Mouse (Mus musculus): ENCODE measurements around the gene Ppp1r3d. TPM values are rescaled to one million over a fixed set of nuclear protein-coding genes. Genes with fewer than 3 reads are reported as not detected.

Ppp1r3d gene
- total and polyA plus RNA-seq, 3 experiments: not detected

DNA sequence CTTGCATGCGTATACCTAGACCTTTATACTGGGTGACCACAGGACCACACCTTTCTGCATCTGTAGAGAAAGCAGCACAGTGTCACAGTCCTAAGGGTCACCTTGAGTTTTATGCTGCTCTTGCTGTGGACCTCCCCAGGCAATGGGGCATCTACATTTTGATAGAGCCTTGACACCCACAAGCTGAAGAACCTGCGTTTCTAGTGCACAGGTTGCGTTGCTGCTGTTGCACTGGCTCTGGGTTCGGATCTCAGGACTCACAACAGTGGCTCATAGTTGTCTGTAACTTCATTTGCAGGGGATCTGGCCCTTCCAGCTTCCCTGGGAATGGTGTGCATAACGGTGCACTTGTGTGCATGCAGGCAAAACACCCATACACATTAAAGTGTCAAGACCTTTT is 12.9 kb upstream of the Ppp1r3d start:
- H3K79me2 ChIP-seq (replicated peaks; ENCODE audit: control insufficient read depth, extremely low read depth, insufficient read depth, poor library complexity, severe bottlenecking): no peaks in the 10 kb centered on the region
- DNase-seq (ENCODE audit: extremely low read depth): no peak
- dilution Hi-C loops (cut with MboI; ENCODE audit: extremely low pct_ligation_motif_present, extremely low pct_unique_long_range_greater_than_20kb, low sequenced_read_pairs): no loop called here
- in situ Hi-C loops (cut with MboI; ENCODE audit: low pct_ligation_motif_present, low pct_unique_long_range_greater_than_20kb, low sequenced_read_pairs): no loop called here
- H3K9me3 ChIP-seq (replicated peaks; ENCODE audit: low read length): no peaks in the 10 kb centered on the region
- no peak overlapping the region for H3K27ac ChIP-seq (ENCODE audit: insufficient read depth, low read depth)
- no peak overlapping the region for H3K4me2 ChIP-seq (ENCODE audit: insufficient read depth, low read depth, poor library complexity, severe bottlenecking)
- H3K9ac ChIP-seq (ENCODE audit: insufficient read depth, low read depth): no peak overlapping the region
- H3K36me3 ChIP-seq (replicated peaks in 1 of 2; ENCODE audit: control insufficient read depth in 1 of 2, insufficient read depth in 1 of 2, low read length in 1 of 2): no peaks in the 10 kb centered on the region
- TF ChIP-seq RCOR1 (conservative IDR thresholded peaks at IDR 0.05; ENCODE audit: low read depth, low read length) (no peak), MAZ (IDR thresholded peaks at IDR 0.05; ENCODE audit: low read depth, low read length) (no peak), MYC (IDR thresholded peaks at IDR 0.05; ENCODE audit: low read depth, low read length) (no peak), KAT2A (IDR thresholded peaks at IDR 0.05; ENCODE audit: insufficient replicate concordance, low read length) (no peak), ETS1 (conservative IDR thresholded peaks at IDR 0.05; ENCODE audit: low read depth, low read length) (no peak), PAX5 (IDR thresholded peaks at IDR 0.05; ENCODE audit: low read length) (no peak), POLR2A (IDR thresholded peaks at IDR 0.05; ENCODE audit: low read depth, low read length) (no peak), ELF1 (IDR thresholded peaks at IDR 0.05; ENCODE audit: low read depth, low read length) (no peak), UBTF (IDR thresholded peaks at IDR 0.05; ENCODE audit: low read depth, low read length) (no peak)
- peaks cover 46% of the 10 kb centered on the region for H3K27me3 ChIP-seq (replicated peaks)
- H3K4me1 ChIP-seq (ENCODE audit: control insufficient read depth in 1 of 2, insufficient read depth in 2 of 2): no peaks in the 10 kb centered on the region
- no peak overlapping the region for H3K4me3 ChIP-seq (replicated peaks in 1 of 3; ENCODE audit: low read depth in 2 of 3, low read length in 2 of 3, poor library complexity in 1 of 3)

- Histone ChIP-seq H3K36me3 (replicated peaks in 1 of 2; ENCODE audit: control insufficient read depth in 1 of 2, insufficient read depth in 1 of 2, low read length in 1 of 2) (no peaks in the 10 kb centered on the region), H3K27ac (ENCODE audit: insufficient read depth, low read depth) (no peak overlapping the region), H3K4me3 (replicated peaks in 1 of 3; ENCODE audit: low read depth in 2 of 3, low read length in 2 of 3, poor library complexity in 1 of 3) (no peak overlapping the region), H3K9me3 (replicated peaks; ENCODE audit: low read length) (no peaks in the 10 kb centered on the region), H3K4me1 (ENCODE audit: control insufficient read depth in 1 of 2, insufficient read depth in 2 of 2) (no peaks in the 10 kb centered on the region), H3K9ac (ENCODE audit: insufficient read depth, low read depth) (no peak overlapping the region), H3K79me2 (replicated peaks; ENCODE audit: control insufficient read depth, extremely low read depth, insufficient read depth, poor library complexity, severe bottlenecking) (no peaks in the 10 kb centered on the region), H3K4me2 (ENCODE audit: insufficient read depth, low read depth, poor library complexity, severe bottlenecking) (no peak overlapping the region), H3K27me3 (replicated peaks) (peaks cover 40% of the 10 kb centered on the region)
- in situ Hi-C loops (cut with MboI; ENCODE audit: low pct_ligation_motif_present, low pct_unique_long_range_greater_than_20kb, low sequenced_read_pairs): no loop called here
- DNase-seq (ENCODE audit: extremely low read depth): peak; percentile 6
- dilution Hi-C loops (cut with MboI; ENCODE audit: extremely low pct_ligation_motif_present, extremely low pct_unique_long_range_greater_than_20kb, low sequenced_read_pairs): no loop called here
- TF ChIP-seq TCF12 (IDR thresholded peaks at IDR 0.05; ENCODE audit: low read depth, low read length): no peak
- TF ChIP-seq SIN3A (IDR thresholded peaks at IDR 0.05; ENCODE audit: low read length): no peak
- TF ChIP-seq USF1 (IDR thresholded peaks at IDR 0.05; ENCODE audit: low read depth, low read length): no peak
- no peak for TF ChIP-seq NRF1 (IDR thresholded peaks at IDR 0.05; ENCODE audit: low read depth, low read length)
- TF ChIP-seq JUN (IDR thresholded peaks at IDR 0.05; ENCODE audit: insufficient read depth, low read depth, low read length): no peak
- no peak for TF ChIP-seq UBTF (IDR thresholded peaks at IDR 0.05; ENCODE audit: low read depth, low read length)
- TF ChIP-seq USF2 (conservative IDR thresholded peaks at IDR 0.05; ENCODE audit: low read depth, low read length): no peak
- TF ChIP-seq MAFK (IDR thresholded peaks at IDR 0.05; ENCODE audit: insufficient replicate concordance, low read length): no peak
- TF ChIP-seq MAZ (IDR thresholded peaks at IDR 0.05; ENCODE audit: low read depth, low read length): no peak
- no peak for TF ChIP-seq CHD2 (IDR thresholded peaks at IDR 0.05; ENCODE audit: low read length)
- TF ChIP-seq E2F4 (IDR thresholded peaks at IDR 0.05; ENCODE audit: insufficient replicate concordance, low read depth, low read length): no peak
- no peak for TF ChIP-seq EP300 (IDR thresholded peaks at IDR 0.05; ENCODE audit: low read length)
- peak; percentile 54 for TF ChIP-seq RAD21 (IDR thresholded peaks at IDR 0.05; ENCODE audit: low read depth, low read length)
- no peak for TF ChIP-seq CHD1 (IDR thresholded peaks at IDR 0.05; ENCODE audit: low read depth, low read length)
- no peak for TF ChIP-seq POLR2A (IDR thresholded peaks at IDR 0.05; ENCODE audit: low read depth, low read length)
- peak; percentile 82 for TF ChIP-seq ZNF384 (IDR thresholded peaks at IDR 0.05; ENCODE audit: low read depth, low read length)
- no peak for TF ChIP-seq KAT2A (IDR thresholded peaks at IDR 0.05; ENCODE audit: insufficient replicate concordance, low read length)
- no peak for TF ChIP-seq RCOR1 (conservative IDR thresholded peaks at IDR 0.05; ENCODE audit: low read depth, low read length)
- TF ChIP-seq JUND (conservative IDR thresholded peaks at IDR 0.05; ENCODE audit: low read depth, low read length): no peak
- TF ChIP-seq CTCF (conservative IDR thresholded peaks at IDR 0.05 in 1 of 2, IDR thresholded peaks at IDR 0.05 in 1 of 2; ENCODE audit: low read depth in 2 of 2, low read length in 2 of 2): peak; percentile 5 to 57; a peak in 2 of 4 replicates
- peak; percentile 11; the same call in 1 of the 2 replicates for TF ChIP-seq SMC3 (IDR thresholded peaks at IDR 0.05; ENCODE audit: low read depth, low read length)
- no peak for TF ChIP-seq ZKSCAN1 (IDR thresholded peaks at IDR 0.05; ENCODE audit: borderline replicate concordance, low read depth, low read length)
- TF ChIP-seq IRF4 (IDR thresholded peaks at IDR 0.05; ENCODE audit: low read depth, low read length): no peak
- TF ChIP-seq TBP (conservative IDR thresholded peaks at IDR 0.05; ENCODE audit: low read depth, low read length): no peak
These were observed 12.0 kb upstream of the Ppp1r3d start for GRCm38 (mm10) chr2:178426229-178426628.

Data from CH12.LX (cell line).